ENCODE assay signal across 15 mouse cellular contexts in the genomic region with DNA sequence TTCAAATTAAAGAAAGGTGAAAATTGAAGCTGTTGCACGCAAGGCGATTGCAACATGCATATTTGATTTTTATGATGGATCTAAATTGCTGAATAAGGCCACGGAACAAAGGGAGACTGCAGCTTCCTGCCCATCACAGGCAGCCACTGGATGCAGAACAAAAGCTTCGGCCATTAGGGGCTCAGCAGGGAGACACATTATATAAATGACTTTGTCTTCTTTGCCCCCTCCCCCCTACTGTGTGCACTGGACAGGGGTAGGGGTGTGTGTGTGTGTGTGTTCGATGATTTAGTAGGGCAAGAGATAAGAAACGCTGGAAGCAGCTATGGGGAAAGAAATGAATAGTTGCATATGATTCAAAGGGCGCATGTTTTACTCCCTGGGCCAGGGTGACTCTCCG.
DNase-seq lines count a peak whose midpoint lies in the region; ATAC-seq and TF ChIP-seq lines count a peak whose summit lies in the region.
"Had no signal": no experiment of that assay in that cellular context is flagged by ENCODE, and none has a peak within 500 bp of the region (broad histone marks: within the 10 kb centered on the region; RNA-seq: fewer than 3 reads in every experiment).

No protein-coding gene starts in this region.

- peak overlapping the region; percentile 41; the same call in 1 of the 2 replicates for H3K27ac ChIP-seq in liver, postnatal 0 days (ENCODE audit: low read depth)
- no peak overlapping the region for H3K27ac ChIP-seq in embryonic facial prominence, embryonic 14.5 days (replicated peaks; ENCODE audit: low read depth, low read length)
- H3K27ac ChIP-seq in midbrain, embryonic 13.5 days: peak overlapping the region; percentile 79
- H3K27ac ChIP-seq in liver, embryonic 11.5 days (ENCODE audit: low read depth, low read length): no peak overlapping the region
- H3K27ac ChIP-seq: embryonic facial prominence, embryonic 15.5 days; liver, embryonic 14.5 days; macrophage; stomach, embryonic 15.5 days had no signal

- no peaks in the 10 kb centered on the region for H3K36me3 ChIP-seq in liver, postnatal 0 days (replicated peaks; ENCODE audit: insufficient read depth, low read length)
- H3K36me3 ChIP-seq in embryonic facial prominence, embryonic 14.5 days (ENCODE audit: control insufficient read depth, insufficient read depth, low read length): no peaks in the 10 kb centered on the region
- H3K36me3 ChIP-seq in midbrain, embryonic 13.5 days: no peaks in the 10 kb centered on the region
- H3K36me3 ChIP-seq in liver, embryonic 11.5 days (ENCODE audit: control insufficient read depth, insufficient read depth, low read length): no peaks in the 10 kb centered on the region
- H3K36me3 ChIP-seq: embryonic facial prominence, embryonic 15.5 days; stomach, embryonic 15.5 days had no signal

- H3K4me3 ChIP-seq in liver, postnatal 0 days (ENCODE audit: low read depth, low read length): no peak overlapping the region
- no peak overlapping the region for H3K4me3 ChIP-seq in embryonic facial prominence, embryonic 14.5 days (ENCODE audit: low read depth, low read length)
- no peak overlapping the region for H3K4me3 ChIP-seq in midbrain, embryonic 13.5 days (replicated peaks)
- no peak overlapping the region for H3K4me3 ChIP-seq in liver, embryonic 11.5 days (ENCODE audit: low read depth, low read length)
- H3K4me3 ChIP-seq: embryonic facial prominence, embryonic 15.5 days; stomach, embryonic 15.5 days had no signal

- TF ChIP-seq CTCF in liver, postnatal 0 days (IDR thresholded peaks at IDR 0.05; ENCODE audit: low read depth): no peak

- no peak overlapping the region for H3K4me2 ChIP-seq in liver, postnatal 0 days (ENCODE audit: low read depth, low read length)
- H3K4me2 ChIP-seq in embryonic facial prominence, embryonic 14.5 days (ENCODE audit: low read depth, low read length): no peak overlapping the region
- no peak overlapping the region for H3K4me2 ChIP-seq in midbrain, embryonic 13.5 days (replicated peaks)
- H3K4me2 ChIP-seq in liver, embryonic 11.5 days: no peak overlapping the region
- H3K4me2 ChIP-seq: embryonic facial prominence, embryonic 15.5 days; stomach, embryonic 15.5 days had no signal

- DNase-seq in liver, postnatal 0 days: no peak
- no peak for DNase-seq in liver
- DNase-seq in embryonic facial prominence, embryonic 14.5 days (ENCODE audit: low spot score): peak; percentile 24
- peak; percentile 75 for DNase-seq in retina, postnatal 1 day
- DNase-seq in thymus, adult 18-20 months: no peak
- DNase-seq in right cerebral cortex, postnatal 14 days: no peak
- DNase-seq in liver, embryonic 11.5 days (ENCODE audit: low spot score): no peak
- DNase-seq: adrenal gland, postnatal 36 days; cerebellum, adult 11 months; kidney, postnatal 25 days had no signal

- H3K4me1 ChIP-seq in liver, postnatal 0 days (ENCODE audit: insufficient read depth): no peaks in the 10 kb centered on the region; the same call in 1 of the 2 replicates
- H3K4me1 ChIP-seq in embryonic facial prominence, embryonic 14.5 days (ENCODE audit: control insufficient read depth, insufficient read depth, low read length): no peaks in the 10 kb centered on the region
- peaks cover 12% of the 10 kb centered on the region for H3K4me1 ChIP-seq in midbrain, embryonic 13.5 days (replicated peaks)
- no peaks in the 10 kb centered on the region for H3K4me1 ChIP-seq in liver, embryonic 11.5 days (replicated peaks; ENCODE audit: control insufficient read depth, insufficient read depth, low read length)
- H3K4me1 ChIP-seq: embryonic facial prominence, embryonic 15.5 days; stomach, embryonic 15.5 days had no signal

- TF ChIP-seq EP300 in liver, postnatal 0 days (IDR thresholded peaks at IDR 0.05; ENCODE audit: low read depth): no peak

- no peaks in the 10 kb centered on the region for H3K9me3 ChIP-seq in liver, postnatal 0 days (ENCODE audit: low read length)
- no peaks in the 10 kb centered on the region for H3K9me3 ChIP-seq in embryonic facial prominence, embryonic 14.5 days (ENCODE audit: control insufficient read depth, low read length)
- no peaks in the 10 kb centered on the region for H3K9me3 ChIP-seq in midbrain, embryonic 13.5 days
- no peaks in the 10 kb centered on the region for H3K9me3 ChIP-seq in liver, embryonic 11.5 days (ENCODE audit: control insufficient read depth, low read length)
- H3K9me3 ChIP-seq: embryonic facial prominence, embryonic 15.5 days; stomach, embryonic 15.5 days had no signal

- ATAC-seq in liver, postnatal 0 days: no peak
- ATAC-seq in embryonic facial prominence, embryonic 14.5 days (ENCODE audit: low read depth): no peak
- peak; percentile 69; the same call in 1 of the 2 replicates for ATAC-seq in midbrain, embryonic 13.5 days
- no peak for ATAC-seq in liver, embryonic 11.5 days (replicated peaks; ENCODE audit: low FRiP score)

- 54% methylated on average over 8 of the region's 8 CpGs for WGBS in liver, postnatal 0 days (ENCODE audit: insufficient replicate concordance)
- 53% methylated on average over 8 of the region's 8 CpGs for WGBS in embryonic facial prominence, embryonic 14.5 days
- WGBS in midbrain, embryonic 13.5 days: 14% methylated on average over 8 of the region's 8 CpGs
- WGBS in liver, embryonic 11.5 days: 56% methylated on average over 8 of the region's 8 CpGs

- H3K27me3 ChIP-seq in liver, postnatal 0 days (ENCODE audit: insufficient read depth, low read length): no peaks in the 10 kb centered on the region
- no peaks in the 10 kb centered on the region for H3K27me3 ChIP-seq in embryonic facial prominence, embryonic 14.5 days (replicated peaks; ENCODE audit: control insufficient read depth, insufficient read depth, low read length)
- H3K27me3 ChIP-seq in midbrain, embryonic 13.5 days: no peaks in the 10 kb centered on the region
- no peaks in the 10 kb centered on the region for H3K27me3 ChIP-seq in liver, embryonic 11.5 days (replicated peaks; ENCODE audit: control insufficient read depth, insufficient read depth, low read length)
- H3K27me3 ChIP-seq: embryonic facial prominence, embryonic 15.5 days; stomach, embryonic 15.5 days had no signal

- H3K9ac ChIP-seq in liver, postnatal 0 days (replicated peaks): no peak overlapping the region
- no peak overlapping the region for H3K9ac ChIP-seq in embryonic facial prominence, embryonic 14.5 days (ENCODE audit: low read depth, low read length)
- no peak overlapping the region for H3K9ac ChIP-seq in midbrain, embryonic 13.5 days (replicated peaks)
- no peak overlapping the region for H3K9ac ChIP-seq in liver, embryonic 11.5 days (ENCODE audit: low read depth, low read length)
- H3K9ac ChIP-seq: embryonic facial prominence, embryonic 15.5 days; liver, embryonic 14.5 days; stomach, embryonic 15.5 days had no signal

Comparison
In these comparisons a context has a peak if more than half of its experiments do, and no peak if none do; other contexts are left out.
1. H3K27ac ChIP-seq: peak in liver, postnatal 0 days (single experiment) and midbrain, embryonic 13.5 days (single experiment); none in embryonic facial prominence, embryonic 14.5 days (single experiment) and liver, embryonic 11.5 days (single experiment).
2. DNase-seq: peak in embryonic facial prominence, embryonic 14.5 days (single experiment) and retina, postnatal 1 day (single experiment); none in liver, postnatal 0 days (single experiment), liver (single experiment), thymus, adult 18-20 months (0 of 2), right cerebral cortex, postnatal 14 days (single experiment) and liver, embryonic 11.5 days (single experiment).